Mouse (Mus musculus) left cerebral cortex, postnatal 25 days (tissue): ENCODE measurements around the gene Six5. TPM values are rescaled to one million over a fixed set of nuclear protein-coding genes. Genes with fewer than 3 reads are reported as not detected.
"Not testable (repeated sequence)": the region's sequence is repeated elsewhere in the genome, so short reads cannot be mapped to it uniquely, and the experiment has no call there.

Experiments
- DNase-seq, 2 experiments: peaks; one replicate each; pipeline ENCODE4 v3.0.0; 2022; ENCODE audit warnings: low spot score in 2 of 2, mixed read lengths in 1 of 2
- intact Hi-C: fragments of 180-260 bp; cut with DNase I; formaldehyde crosslinking; loops from one replicate; pipeline ENCODE4 v1.15.1; 2025
- total RNA-seq, 2 experiments: library from RNA; stranded (reverse); gene quantifications; 2 replicates each; pipeline ENCODE4 v1.2.3; 2021

Gene Six5
- total RNA-seq, result 1 to 10 TPM; 1.6 to 2.2 TPM

- intact Hi-C loops, result loop anchor here (2.0 kb wide), 1 partner anchor 24 kb away; the partner anchor contains the start of genes Fbxo46 and Gm4969
- no peak for DNase-seq
Measured at GRCm38 (mm10) chr7:19094471-19094825, at the start of gene Six5. TSS of gene Six5 (plus strand) at chr7:19094594.

- intact Hi-C loops, result no loop called here
- DNase-seq, result no peak
Measured at GRCm38 (mm10) chr7:19044616-19045015, 49.8 kb upstream of the Six5 start.

GRCm38 (mm10) chr7:19046286-19047069 lies 47.9 kb upstream of the Six5 start:
- DNase-seq, result no peak
- intact Hi-C loops, result no loop called here

GRCm38 (mm10) chr7:19048006-19048527 lies 46.3 kb upstream of the Six5 start:
- no peak for DNase-seq
- intact Hi-C loops, result no loop called here

DNA sequence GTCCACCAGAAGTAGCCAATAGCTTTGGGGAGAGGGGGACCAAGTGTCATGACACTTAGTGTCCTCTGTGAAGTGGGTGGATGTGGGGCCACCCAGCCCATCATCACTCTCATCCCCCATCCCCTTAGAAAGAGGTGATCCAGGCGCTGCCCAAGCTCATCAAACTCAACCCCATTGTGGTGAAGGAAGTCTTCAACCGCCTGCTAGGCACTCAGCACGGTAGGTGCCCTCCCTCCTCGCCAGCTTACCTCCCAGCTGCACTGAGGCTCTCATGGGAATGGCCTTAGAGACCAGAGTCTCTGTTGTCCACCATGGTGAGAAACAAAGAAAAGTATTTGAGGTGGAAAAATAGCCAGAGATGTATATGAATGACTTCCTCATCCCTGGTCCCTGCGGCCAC lies 45.1 kb upstream of the Six5 start:
- no peak for DNase-seq
- intact Hi-C loops, result no loop called here

DNA sequence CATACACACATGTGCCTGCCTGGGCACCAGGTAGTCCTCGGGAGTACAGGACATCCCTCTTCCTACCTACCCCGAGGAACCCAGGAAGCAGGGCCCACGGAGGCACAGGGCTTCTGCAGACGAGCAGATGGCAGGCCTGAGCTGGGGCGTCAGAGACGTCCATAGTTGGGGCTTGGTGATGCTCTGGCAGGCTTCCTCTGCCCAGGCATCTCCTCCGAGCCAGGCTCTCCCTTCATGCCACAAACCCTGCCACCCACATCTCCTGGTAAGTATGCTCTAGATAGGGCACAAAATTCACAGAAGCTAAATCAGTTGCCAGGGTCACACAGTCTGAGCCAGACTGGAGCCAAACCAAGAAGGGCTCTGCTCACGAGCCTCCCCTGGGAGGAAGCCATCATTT lies 44.2 kb upstream of the Six5 start:
- DNase-seq, result peak in 1 of 2 experiments; percentile 68

GRCm38 (mm10) chr7:19051161-19051560 lies 43.2 kb upstream of the Six5 start:
- intact Hi-C loops, result no loop called here
- no peak for DNase-seq

More for the DNA sequence above, 44.2 kb upstream of the Six5 start:
- intact Hi-C loops, result no loop called here

GRCm38 (mm10) chr7:19052345-19053135 lies 41.9 kb upstream of the Six5 start:
- DNase-seq, result peak; percentile 64 to 84
- intact Hi-C loops, result no loop called here

- no peak for DNase-seq
- intact Hi-C loops, result no loop called here
Measured at GRCm38 (mm10) chr7:19053136-19053532, 41.3 kb upstream of the Six5 start.

DNA sequence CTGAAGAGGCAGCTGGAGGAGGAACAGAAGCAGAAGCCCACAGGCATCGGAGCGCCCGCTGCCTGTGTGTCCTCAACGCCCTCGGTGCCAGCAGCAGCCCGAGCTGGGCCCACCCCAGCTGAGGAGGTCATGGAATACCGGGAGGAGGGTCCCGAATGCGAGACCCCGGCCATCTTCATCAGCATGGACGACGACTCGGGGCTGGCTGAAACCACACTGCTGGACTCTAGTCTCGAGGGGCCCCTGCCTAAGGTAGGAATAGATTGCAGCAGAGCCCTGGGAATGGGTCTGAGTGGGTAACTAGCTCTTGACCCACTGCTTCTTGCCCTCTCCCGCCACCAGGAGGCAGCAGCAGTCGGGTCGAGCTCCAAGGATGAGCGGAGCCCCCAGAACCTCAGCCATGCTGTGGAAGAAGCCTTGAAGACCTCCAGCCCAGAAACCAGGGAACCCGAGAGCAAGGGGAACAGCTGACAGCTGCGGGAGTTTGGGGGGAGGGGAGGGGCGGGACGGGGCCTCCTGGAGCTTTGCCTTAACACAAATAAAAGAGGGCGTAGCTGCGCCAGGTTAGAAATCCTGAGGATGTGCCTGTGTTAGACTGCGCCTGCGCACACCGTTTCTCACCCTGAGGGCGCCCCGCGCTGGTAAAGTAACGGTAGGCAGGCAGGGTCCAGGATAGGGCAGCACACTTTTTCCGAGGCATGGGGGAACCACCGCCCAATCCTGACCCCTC lies 40.2 kb upstream of the Six5 start, which contains the start of gene Rsph6a:
Gene Rsph6a (plus strand): TSS at position 644 of the 730 bp plus-strand sequence.
- intact Hi-C loops, result no loop called here
- DNase-seq, result no peak

GRCm38 (mm10) chr7:19054777-19055076 lies 39.7 kb upstream of the Six5 start:
- intact Hi-C loops, result no loop called here
- no peak for DNase-seq

DNA sequence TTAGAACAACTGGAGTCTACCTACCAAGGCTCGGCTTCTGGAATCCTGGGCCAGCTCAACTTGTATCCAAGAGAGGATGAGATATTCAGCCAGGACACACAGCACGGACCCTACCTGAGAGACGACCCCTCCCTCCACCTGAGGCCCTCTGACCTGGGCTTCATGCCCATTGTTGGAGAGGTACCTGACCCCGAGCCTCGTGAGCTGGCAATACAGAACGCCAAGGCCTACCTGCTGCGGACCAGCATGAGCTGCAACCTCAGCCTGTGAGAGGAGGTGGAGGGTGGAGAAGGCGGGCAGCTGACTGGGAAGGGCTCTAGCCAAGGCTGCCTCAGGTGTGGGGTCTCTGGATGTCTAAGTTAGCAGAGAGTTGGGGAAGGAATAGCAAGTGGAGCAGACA lies 39.3 kb upstream of the Six5 start:
- intact Hi-C loops, result no loop called here

DNA sequence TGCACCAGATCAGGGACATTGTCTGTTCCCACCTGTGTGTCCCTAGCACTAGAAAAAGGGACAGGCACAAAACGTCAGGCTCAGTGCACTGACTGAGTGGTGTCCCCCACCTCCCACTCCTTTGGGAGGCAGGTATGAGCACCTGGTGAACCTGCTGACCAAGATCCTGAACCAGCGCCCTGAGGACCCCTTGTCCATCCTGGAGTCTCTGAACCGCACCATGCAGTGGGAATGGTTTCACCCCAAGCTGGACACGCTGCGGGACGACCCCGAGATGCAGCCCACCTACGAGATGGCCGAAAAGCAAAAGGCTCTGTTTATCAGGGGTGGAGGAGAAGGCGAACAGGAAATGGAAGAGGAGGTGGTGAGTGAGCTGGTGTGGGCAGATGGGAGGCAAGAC lies 37.0 kb upstream of the Six5 start:
- DNase-seq, result no peak
- intact Hi-C loops, result no loop called here

More for the DNA sequence above, 39.3 kb upstream of the Six5 start:
- no peak for DNase-seq

- DNase-seq, result no peak
- intact Hi-C loops, result no loop called here
Measured at GRCm38 (mm10) chr7:19065896-19066295, 28.5 kb upstream of the Six5 start.

DNA sequence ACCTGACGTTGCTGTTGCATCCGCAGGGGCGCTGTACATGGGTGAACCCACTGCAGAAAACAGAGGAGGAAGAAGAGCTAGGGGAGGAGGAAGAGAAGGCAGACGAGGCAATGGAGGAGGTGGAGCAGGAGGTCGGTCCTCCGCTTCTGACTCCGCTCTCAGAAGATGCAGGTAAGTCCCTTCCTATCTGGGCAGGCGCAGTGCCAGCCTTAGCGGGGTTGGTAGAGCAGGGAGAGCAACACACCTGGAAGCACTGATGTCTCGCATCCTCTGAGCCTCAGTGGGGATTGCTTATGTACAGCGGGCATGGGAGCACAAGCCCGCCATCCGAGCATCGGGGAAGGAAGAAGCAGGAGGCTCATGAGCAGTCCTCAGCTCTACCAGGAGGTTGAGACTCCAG lies 27.3 kb upstream of the Six5 start:
- no peak for DNase-seq
- intact Hi-C loops, result no loop called here

GRCm38 (mm10) chr7:19067935-19068334 lies 26.5 kb upstream of the Six5 start:
- intact Hi-C loops, result no loop called here
- no peak for DNase-seq

DNA sequence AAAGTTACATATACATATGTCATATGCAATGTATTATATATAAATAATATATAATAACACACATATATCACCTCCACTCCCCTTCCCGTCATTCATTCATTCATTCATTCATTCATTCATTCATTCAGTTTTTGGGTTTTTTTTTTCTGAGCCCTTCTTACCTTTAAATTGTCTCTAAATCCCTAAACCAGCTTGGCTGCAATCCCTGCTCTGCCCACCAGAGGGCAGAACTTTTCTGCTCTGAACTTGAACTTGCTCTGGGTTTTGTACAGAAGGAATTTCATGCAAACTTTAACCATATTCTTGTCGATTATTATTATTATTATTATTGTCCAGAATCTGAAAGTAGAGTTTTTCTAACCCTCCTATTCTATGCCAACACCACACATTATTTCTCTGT lies 25.7 kb upstream of the Six5 start:
- intact Hi-C loops, result loop anchor here (1.0 kb wide), 1 partner anchor 24 kb away; no protein-coding TSS in a partner anchor

DNA sequence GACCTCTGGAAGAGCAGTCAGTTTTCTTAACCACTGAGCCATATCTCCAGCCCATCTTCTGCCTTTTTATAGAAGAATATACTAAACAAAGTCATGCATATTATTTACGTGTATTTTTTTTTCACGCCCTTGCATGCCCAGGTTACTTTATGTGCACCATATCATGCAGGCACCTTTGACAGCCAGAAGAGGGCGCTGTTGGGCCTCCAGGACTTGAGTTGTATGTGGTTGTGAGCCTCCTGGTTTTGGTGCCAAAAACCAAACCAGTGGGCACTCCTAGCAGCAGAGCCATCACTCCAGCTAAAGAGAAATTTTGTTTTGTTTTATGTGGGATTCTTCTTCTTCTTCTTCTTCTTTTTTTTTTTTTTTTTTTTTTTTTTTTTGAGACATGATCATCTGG lies 24.9 kb upstream of the Six5 start:
- DNase-seq, result no peak
- intact Hi-C loops, result loop anchor here (1.0 kb wide), 1 partner anchor 23 kb away; no protein-coding TSS in a partner anchor

More for the DNA sequence above, 25.7 kb upstream of the Six5 start:
- peak; percentile 64 to 70 for DNase-seq

GRCm38 (mm10) chr7:19071024-19071423 lies 23.4 kb upstream of the Six5 start:
- DNase-seq, intact Hi-C loops: not testable (repeated sequence)

DNA sequence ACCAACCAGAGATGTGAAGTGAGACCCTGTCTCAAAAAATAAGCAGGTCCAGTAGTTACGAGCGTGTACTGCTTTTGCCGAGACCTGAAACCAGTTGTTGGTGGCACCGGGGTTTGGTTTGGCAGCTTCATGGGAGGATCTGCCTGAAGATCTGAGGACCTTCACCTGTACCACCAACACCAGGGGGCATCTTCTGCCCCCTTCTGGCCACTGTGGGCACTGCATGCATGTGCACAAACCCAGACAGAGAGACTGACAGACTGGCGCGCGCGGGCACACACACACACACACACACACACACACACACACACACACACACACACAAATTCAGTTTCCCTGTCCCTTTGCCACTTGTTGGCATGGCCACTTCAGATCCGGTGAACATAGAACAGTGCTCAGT lies 20.9 kb upstream of the Six5 start:
- intact Hi-C loops, result no loop called here
- no peak for DNase-seq
